Mouse (Mus musculus): ENCODE data around the gene Borcs6. TPM values are rescaled to one million over a fixed set of nuclear protein-coding genes. Genes with fewer than 3 reads are reported as not detected.
A peak's percentile ranks its signal among the peaks of the same experiment; 100 is the strongest.
"Not testable (repeated sequence)": the region's sequence is repeated elsewhere in the genome, so short reads cannot be mapped to it uniquely, and the experiment has no call there.

The Borcs6 gene
- polyA plus RNA-seq (2012; ENCODE audit: insufficient read depth, insufficient read length, low replicate concordance, missing spikeins): not detected in 2 replicates

DNA sequence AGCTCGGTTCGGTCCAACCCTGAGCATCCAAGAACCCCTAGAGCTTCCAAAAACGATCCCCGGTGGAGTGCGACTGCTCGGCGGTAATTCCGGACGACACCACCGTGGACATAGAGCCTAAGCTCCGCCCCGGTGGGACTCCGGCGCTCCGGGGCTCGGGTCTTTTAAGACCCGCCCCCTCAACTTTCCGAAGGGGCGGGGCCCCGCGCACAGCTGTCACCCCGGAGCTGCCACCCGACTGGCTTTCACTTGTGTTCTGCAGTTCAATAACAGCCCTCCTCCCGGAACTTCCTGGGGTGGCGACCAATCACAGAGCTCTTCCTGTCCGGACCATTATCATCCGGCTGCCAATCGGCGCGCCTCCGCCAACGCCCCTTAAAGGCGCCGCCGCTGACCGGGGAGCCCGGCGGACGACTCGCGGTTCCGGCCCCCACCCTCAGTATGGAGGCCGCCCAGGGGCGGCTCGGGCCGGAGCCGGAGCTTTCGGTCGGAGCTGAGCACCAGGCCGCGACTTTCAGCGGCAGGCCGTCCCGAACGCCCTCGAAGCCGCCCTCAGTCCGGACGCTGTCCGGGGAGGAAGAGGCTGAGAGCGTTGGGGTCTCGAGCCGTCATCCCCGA lies at the start of gene Borcs6:
Gene Borcs6, plus strand, starts transcription at position 361 of the 618 bp plus-strand sequence.
- Histone ChIP-seq H3K27ac (ENCODE audit: insufficient read depth, low read depth, low read length) (peak within 1 kb of the TSS; percentile 88), H3K4me3 (ENCODE audit: insufficient read depth, low read depth, low read length) (peak within 1 kb of the TSS; percentile 86), H3K4me1 (ENCODE audit: control insufficient read depth, insufficient read depth, low read length) (peaks cover 15% of the 10 kb centered on the region)
- under 1% methylated on average over 64 of the region's 64 CpGs for WGBS
- 0 out of 2 replicates have a peak, but pooled peaks have one; percentile 16 for TF ChIP-seq CTCF (IDR thresholded peaks at IDR 0.05; ENCODE audit: insufficient read depth, low read depth, low read length)
- peak; percentile 73 for TF ChIP-seq POLR2A (IDR thresholded peaks at IDR 0.05; ENCODE audit: insufficient read depth, low read depth, low read length)

DNA sequence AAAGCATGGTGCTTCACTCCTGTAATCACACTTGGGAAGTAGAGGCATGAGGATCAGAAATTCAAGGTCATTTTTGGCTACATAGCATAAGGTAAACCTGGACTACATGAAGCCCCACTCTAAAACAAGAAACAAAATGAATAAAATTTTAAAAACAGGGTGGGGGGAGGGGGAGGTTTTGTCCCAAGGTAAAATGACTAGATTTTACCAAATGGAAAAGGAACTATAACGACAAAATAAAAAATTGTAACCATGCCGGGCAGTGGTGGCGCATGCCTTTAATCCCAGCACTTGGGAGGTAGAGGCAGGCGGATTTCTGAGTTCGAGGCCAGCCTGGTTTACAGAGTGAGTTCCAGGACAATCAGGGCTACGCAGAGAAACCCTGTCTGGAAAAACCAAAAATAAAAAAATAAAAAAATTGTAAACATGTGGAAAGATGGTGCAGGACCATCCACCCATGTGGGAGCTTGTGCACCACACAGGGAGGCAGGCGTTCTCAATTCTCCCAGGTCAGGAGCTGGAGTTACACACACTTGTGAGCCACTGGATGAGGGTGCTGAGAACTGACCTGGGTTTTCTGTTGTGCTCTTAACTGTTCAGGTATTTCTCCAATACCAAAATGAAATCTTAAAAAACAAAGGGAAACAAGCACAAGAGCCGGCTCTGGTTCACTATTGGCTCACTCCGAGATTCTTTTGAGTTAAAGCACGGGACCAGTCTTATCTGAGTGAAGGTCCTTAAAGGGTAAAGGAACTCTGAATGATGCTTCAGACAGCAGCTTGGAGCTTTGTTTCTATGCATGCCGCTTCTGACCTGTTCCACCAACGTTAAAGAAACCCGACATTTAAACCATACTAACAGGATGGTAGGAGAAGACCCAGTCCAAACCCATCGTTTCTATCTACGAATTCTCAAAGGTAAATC lies 48.9 kb upstream of the Borcs6 start:
- WGBS: 90% methylated on average over 15 of the region's 15 CpGs
- H3K4me1 ChIP-seq (ENCODE audit: control insufficient read depth, insufficient read depth, low read length): no peaks in the 10 kb centered on the region
- no peak overlapping the region for H3K4me3 ChIP-seq (ENCODE audit: insufficient read depth, low read depth, low read length)
- no peak for TF ChIP-seq CTCF (IDR thresholded peaks at IDR 0.05; ENCODE audit: insufficient read depth, low read depth, low read length)
- no peak for TF ChIP-seq POLR2A (IDR thresholded peaks at IDR 0.05; ENCODE audit: insufficient read depth, low read depth, low read length)
- H3K27ac ChIP-seq (ENCODE audit: insufficient read depth, low read depth, low read length): no peak overlapping the region

DNA sequence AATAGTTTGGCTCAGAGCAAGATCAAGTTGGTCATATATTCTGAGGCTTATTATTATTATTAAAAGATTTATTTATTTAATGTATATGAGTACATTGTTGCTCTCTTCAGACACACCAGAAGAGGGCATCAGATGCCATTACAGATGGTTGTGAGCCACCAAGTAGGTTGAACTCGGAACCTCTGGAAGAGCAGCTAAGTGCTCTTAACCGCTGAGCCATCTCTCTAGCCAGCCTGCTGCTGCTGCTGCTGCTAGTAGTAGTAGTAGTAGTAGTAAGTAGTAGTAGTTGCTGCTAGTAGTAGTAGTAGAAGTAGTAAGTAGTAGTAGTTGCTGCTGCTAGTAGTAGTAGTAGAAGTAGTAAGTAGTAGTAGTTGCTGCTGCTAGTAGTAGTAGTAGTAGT lies 48.1 kb upstream of the Borcs6 start:
- not testable (repeated sequence) for H3K4me3 ChIP-seq (ENCODE audit: insufficient read depth, low read depth, low read length); H3K4me1 ChIP-seq (ENCODE audit: control insufficient read depth, insufficient read depth, low read length); H3K27ac ChIP-seq (ENCODE audit: insufficient read depth, low read depth, low read length)
- WGBS: 70% methylated on average over 2 of the region's 2 CpGs

DNA sequence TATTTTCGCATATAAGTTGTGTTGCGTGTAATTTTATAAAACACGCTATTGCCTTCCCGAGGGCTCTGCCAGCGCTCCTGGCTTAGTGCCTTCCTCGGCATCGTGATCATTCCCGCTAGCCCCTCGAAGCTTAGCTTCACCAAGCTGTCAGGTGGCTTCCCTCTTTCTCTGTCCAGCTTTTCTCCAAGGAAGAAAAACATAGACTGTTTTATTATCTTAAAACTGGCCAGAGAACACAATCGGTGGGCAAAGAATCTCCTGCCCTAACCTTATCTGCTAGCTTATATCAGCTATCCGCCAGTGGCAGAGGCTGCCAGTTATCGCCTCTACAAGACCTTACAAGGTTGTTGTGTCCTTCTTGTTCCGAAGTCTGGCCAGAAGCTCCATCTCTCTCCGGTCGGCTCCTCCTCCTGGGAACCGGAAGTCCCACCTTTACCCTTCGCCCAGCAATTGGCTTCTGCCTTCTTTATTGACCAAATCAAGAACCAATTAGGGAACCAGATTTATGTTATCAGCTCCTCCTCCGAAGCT lies 47.4 kb upstream of the Borcs6 start:
- no peak for TF ChIP-seq CTCF (IDR thresholded peaks at IDR 0.05; ENCODE audit: insufficient read depth, low read depth, low read length)
- TF ChIP-seq POLR2A (IDR thresholded peaks at IDR 0.05; ENCODE audit: insufficient read depth, low read depth, low read length): peak; percentile 91
- Histone ChIP-seq H3K27ac (ENCODE audit: insufficient read depth, low read depth, low read length) (peak overlapping the region; percentile 84), H3K4me1 (ENCODE audit: control insufficient read depth, insufficient read depth, low read length) (peaks cover 2% of the 10 kb centered on the region; the same call in 1 of the 2 replicates), H3K4me3 (ENCODE audit: insufficient read depth, low read depth, low read length) (peak overlapping the region; percentile 60)
- WGBS: 1% methylated on average over 18 of the region's 18 CpGs

DNA sequence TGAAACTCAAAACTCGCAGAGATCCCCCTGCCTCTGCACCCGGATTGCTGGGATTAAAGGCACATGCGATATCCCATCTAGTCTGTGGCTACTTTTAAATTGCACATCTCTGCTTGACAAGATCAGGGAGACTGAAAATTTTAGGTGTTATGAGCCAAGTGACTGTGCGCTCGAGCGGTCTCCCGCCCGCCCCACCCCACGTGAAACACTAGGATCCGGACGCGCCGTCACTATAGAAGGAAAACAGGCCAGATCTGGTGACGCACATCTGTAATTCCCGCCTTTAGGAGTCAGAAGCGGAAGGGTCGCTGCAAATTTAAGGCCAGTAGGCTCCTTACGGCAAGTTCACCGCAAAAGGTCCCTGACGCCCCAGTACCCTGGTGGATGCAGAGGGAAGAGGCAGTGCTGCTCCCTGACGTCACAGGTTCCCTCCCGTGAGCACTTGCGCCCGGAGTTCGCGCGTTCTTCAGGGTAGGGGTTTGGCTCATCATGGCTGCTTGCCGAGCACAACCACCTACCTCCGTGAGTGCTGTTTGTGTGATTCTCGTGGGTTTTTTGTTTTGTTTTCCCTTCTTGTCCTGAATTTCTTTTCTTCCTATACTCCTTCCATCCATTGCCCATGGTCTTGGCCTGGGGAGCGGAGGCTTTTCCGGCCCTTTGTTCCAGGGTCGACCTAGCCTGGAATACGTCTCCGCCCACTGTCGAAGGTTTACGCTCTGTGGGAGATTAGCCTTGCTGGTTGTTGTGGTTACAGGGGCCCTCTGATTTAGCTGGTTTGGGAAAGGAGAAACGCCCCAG lies 43.7 kb upstream of the Borcs6 start, which contains the start of gene Ctc1:
Gene Ctc1, plus strand, starts transcription at position 268 of the 798 bp plus-strand sequence.
- peak within 1 kb of the TSS; percentile 22 for H3K27ac ChIP-seq (ENCODE audit: insufficient read depth, low read depth, low read length)
- H3K4me3 ChIP-seq (ENCODE audit: insufficient read depth, low read depth, low read length): peak within 1 kb of the TSS; percentile 52
- H3K4me1 ChIP-seq (ENCODE audit: control insufficient read depth, insufficient read depth, low read length): peaks cover 2% of the 10 kb centered on the region; the same call in 1 of the 2 replicates
- under 1% methylated on average over 38 of the region's 38 CpGs for WGBS
- no peak; the same call in 1 of the 2 replicates for TF ChIP-seq POLR2A (IDR thresholded peaks at IDR 0.05; ENCODE audit: insufficient read depth, low read depth, low read length)
- peak; percentile 90; the same call in 1 of the 2 replicates for TF ChIP-seq CTCF (IDR thresholded peaks at IDR 0.05; ENCODE audit: insufficient read depth, low read depth, low read length)

DNA sequence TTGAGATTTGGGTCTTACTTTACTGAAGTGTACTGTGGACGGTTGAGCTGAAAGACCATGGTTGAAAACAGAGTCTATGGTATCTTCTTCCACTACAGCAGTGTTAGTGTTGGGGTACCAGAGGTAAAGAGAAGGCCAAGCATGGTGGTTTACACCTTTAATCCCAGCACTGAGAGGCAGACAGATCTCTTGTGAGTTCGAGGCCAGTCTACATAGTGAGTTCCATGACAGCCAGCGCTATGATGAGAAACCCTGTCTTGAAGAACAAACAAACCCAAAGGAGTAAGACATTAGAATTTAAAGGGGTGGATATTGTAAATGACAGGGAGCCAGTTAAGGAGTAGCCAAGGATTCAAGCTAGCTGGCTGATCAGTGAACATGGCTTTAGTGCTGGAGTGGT lies 42.8 kb upstream of the Borcs6 start:
- WGBS: 64% methylated on average over 3 of the region's 3 CpGs
- no peak overlapping the region for H3K27ac ChIP-seq (ENCODE audit: insufficient read depth, low read depth, low read length)
- peaks cover 2% of the 10 kb centered on the region; the same call in 1 of the 2 replicates for H3K4me1 ChIP-seq (ENCODE audit: control insufficient read depth, insufficient read depth, low read length)
- no peak overlapping the region for H3K4me3 ChIP-seq (ENCODE audit: insufficient read depth, low read depth, low read length)
- TF ChIP-seq POLR2A (IDR thresholded peaks at IDR 0.05; ENCODE audit: insufficient read depth, low read depth, low read length) (no peak), CTCF (IDR thresholded peaks at IDR 0.05; ENCODE audit: insufficient read depth, low read depth, low read length) (no peak)

DNA sequence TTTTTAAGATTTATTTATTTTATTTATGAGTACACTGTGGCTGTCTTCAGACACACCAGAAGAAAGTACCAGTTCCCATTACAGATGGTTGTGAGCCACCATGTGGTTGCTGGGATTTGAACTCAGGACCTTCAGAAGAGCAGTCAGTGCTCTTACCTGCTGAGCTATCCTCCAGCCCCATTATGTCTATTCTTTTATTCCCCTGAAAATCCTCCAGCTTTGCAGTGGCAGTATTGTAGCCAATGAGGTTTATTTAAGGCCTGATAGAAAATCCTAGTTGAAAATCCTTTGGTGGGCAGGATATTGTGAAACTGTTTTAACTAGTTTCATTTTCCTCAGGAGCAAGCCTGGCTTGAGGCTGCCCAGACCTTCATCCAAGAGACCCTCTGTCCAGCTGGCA lies 38.8 kb upstream of the Borcs6 start:
- TF ChIP-seq CTCF (IDR thresholded peaks at IDR 0.05; ENCODE audit: insufficient read depth, low read depth, low read length) (no peak), POLR2A (IDR thresholded peaks at IDR 0.05; ENCODE audit: insufficient read depth, low read depth, low read length) (no peak)
- H3K4me3 ChIP-seq (ENCODE audit: insufficient read depth, low read depth, low read length): no peak overlapping the region
- peaks cover 2% of the 10 kb centered on the region; the same call in 1 of the 2 replicates for H3K4me1 ChIP-seq (ENCODE audit: control insufficient read depth, insufficient read depth, low read length)
- H3K27ac ChIP-seq (ENCODE audit: insufficient read depth, low read depth, low read length): no peak overlapping the region

DNA sequence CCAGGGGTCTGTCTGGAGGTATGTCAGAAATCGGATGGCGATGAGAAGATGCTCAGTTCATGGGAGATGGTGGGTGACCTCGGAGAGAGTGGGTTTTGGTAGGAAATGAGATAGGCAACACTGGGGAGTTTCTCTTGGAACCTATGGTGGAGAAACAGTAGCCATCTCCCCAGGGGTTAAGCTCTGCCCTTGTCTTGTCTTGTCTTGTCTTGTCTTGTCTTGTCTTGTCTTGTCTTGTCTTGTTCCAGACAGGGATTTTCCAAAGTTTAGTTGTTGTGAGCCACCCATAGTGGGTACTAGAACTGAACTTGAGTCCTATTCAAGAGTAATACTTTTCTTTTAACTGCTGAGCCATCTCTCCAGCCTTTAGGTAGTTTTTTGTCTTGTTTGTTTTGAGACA lies 33.0 kb upstream of the Borcs6 start:
- 95% methylated on average over 3 of the region's 3 CpGs for WGBS
- Histone ChIP-seq H3K27ac (ENCODE audit: insufficient read depth, low read depth, low read length) (no peak overlapping the region), H3K4me1 (ENCODE audit: control insufficient read depth, insufficient read depth, low read length) (no peaks in the 10 kb centered on the region)

More for the DNA sequence above, 33.0 kb upstream of the Borcs6 start:
- TF ChIP-seq CTCF (IDR thresholded peaks at IDR 0.05; ENCODE audit: insufficient read depth, low read depth, low read length): no peak
- TF ChIP-seq POLR2A (IDR thresholded peaks at IDR 0.05; ENCODE audit: insufficient read depth, low read depth, low read length): no peak
- H3K4me3 ChIP-seq (ENCODE audit: insufficient read depth, low read depth, low read length): no peak overlapping the region

Measured in olfactory bulb, adult 2 months (tissue).